Mouse (Mus musculus) small intestine, adult 2 months (tissue): ENCODE measurements at regions not wholly inside any gene's neighbourhood (a gene's known extent, or its start where the extent isn't known, plus 50 kb on each side); places are given as distances from the start of the nearest gene placed in this dataset.

Source experiments
- CTCF ChIP-seq: fragments of 200-500 bp; IDR thresholded peaks from 2 replicates; pipeline ENCODE4 v1.5.1; 2012; ENCODE audit warnings: low read depth, mild to moderate bottlenecking, control low read depth, inconsistent platforms, low read length, moderate library complexity, mixed read lengths; ENCODE audit not compliant: insufficient replicate concordance, insufficient read length; ENCODE audit errors: extremely low read depth
- POLR2A ChIP-seq: fragments of 200-500 bp; IDR thresholded peaks from 2 replicates; pipeline ENCODE4 v1.6.1; 2012; ENCODE audit warnings: low read depth, mild to moderate bottlenecking, control low read depth, inconsistent platforms, low read length, moderate library complexity

- TF ChIP-seq POLR2A: no peak
- TF ChIP-seq CTCF: no peak
Observed at GRCm38 (mm10) chr13:59891737-59892136, 68.8 kb upstream of the Tut7 start.
